Mouse (Mus musculus): ENCODE measurements around the gene H2-DMb2. TPM values are rescaled to one million over a fixed set of nuclear protein-coding genes. Genes with fewer than 3 reads are reported as not detected.
"Not testable (repeated sequence)": the region's sequence is repeated elsewhere in the genome, so short reads cannot be mapped to it uniquely, and the experiment has no call there.

Gene H2-DMb2
- total RNA-seq, 1 experiment from 2014 or later = 3.3 TPM

DNA sequence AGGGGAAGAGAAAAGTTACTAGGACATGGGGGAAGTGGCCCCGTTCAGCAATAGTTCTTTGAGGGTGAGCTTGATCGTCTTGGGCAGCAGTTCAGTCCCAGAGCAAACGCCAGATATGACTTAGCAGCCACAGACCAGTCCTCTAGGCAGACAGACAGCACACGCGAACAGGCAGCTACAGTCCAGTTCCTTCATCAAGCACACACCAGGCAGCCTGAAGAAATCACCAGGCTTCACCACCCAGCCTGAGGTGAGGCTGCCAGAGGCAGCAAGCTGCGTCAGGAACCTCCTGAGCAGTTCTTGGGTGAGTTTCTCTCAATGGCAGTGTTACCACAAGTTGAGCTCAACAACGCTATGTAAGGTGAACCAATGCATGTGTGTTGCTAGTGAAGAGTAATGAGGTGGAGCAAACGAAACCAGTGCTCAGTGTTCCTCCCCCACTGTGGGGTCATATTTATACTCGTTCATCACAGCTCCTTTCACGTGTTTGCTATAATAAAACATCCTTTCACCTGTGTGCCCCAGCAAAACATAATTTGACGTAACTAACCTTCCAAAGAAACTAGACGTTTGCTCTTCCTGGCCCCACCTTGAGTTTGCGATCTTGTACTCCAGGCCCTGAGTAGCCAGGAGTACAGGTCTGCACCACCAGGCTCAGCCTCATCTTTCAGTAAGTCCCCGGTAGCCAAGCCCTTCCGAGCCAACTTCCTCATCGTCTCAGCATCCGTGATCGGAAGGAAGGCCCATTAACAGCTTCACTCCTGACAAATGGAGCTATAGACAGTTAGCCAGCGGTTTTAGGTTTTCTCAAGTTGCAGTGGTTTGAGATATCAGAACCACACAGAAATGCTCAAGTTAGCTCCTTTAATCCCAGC, 12.8 kb upstream of the H2-DMb2 start:
- no peak for ATAC-seq (replicated peaks; ENCODE audit: low read depth, poor library complexity, severe bottlenecking)

DNA sequence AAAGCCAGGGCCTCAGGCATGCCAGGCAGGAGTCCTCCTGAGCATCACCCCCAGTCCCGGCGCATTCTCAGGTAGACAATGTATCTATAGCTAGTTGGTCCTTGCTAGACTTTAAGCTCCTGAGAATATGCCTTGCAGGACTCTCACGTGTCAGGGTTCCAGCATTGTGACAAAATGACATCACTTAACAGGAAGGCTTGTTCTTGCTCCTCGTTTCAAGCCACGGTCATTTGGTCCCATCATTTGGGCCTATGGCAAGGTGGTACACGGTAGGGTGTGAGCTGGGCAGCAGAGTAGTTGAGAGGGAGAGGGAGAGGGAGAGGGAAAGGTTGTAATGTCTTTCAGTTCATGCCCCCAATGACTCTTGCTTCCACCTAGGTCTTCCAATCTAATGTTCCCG, 11.2 kb upstream of the H2-DMb2 start:
- ATAC-seq (replicated peaks; ENCODE audit: low read depth, poor library complexity, severe bottlenecking) = no peak

DNA sequence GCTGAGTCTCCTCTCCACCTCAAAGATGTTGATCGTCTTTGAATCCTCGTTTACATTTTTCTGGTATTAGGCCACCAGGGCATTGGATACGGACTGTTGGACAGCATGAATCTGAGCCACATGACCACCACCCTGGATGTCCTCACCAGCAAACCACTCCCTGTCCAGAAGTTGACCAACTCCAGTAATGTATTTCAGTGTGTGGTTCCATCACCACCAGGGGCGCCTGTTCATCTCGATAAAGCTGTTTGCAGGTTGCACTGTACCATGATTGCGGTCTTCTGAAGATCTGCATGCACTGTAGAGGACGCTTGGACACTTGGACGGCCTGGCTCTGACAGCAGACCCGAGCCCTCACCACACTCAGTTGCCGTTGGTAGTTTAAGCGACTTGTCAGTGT, 9.8 kb upstream of the H2-DMb2 start:
- no peak for ATAC-seq (replicated peaks; ENCODE audit: low read depth, poor library complexity, severe bottlenecking)

DNA sequence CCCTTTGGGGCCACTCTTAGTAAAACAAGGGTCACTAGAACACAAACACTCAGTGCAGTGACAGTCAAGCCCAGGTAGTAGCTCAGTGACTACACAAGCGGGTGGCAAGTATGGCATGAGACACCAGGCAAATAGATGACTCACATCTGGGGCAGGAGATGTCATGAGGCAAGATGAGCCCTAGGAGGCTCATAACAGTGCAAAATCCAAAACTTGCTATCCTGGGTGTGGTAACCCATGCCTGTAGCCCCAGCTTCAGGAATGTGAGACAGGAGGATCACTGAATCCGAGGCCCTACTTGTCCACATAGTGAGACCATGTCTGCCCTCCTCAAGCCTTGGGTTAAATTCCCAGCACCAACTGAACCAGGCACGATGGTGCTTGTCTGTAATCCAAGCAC, 8.7 kb upstream of the H2-DMb2 start:
- ATAC-seq (replicated peaks; ENCODE audit: low read depth, poor library complexity, severe bottlenecking) = no peak

DNA sequence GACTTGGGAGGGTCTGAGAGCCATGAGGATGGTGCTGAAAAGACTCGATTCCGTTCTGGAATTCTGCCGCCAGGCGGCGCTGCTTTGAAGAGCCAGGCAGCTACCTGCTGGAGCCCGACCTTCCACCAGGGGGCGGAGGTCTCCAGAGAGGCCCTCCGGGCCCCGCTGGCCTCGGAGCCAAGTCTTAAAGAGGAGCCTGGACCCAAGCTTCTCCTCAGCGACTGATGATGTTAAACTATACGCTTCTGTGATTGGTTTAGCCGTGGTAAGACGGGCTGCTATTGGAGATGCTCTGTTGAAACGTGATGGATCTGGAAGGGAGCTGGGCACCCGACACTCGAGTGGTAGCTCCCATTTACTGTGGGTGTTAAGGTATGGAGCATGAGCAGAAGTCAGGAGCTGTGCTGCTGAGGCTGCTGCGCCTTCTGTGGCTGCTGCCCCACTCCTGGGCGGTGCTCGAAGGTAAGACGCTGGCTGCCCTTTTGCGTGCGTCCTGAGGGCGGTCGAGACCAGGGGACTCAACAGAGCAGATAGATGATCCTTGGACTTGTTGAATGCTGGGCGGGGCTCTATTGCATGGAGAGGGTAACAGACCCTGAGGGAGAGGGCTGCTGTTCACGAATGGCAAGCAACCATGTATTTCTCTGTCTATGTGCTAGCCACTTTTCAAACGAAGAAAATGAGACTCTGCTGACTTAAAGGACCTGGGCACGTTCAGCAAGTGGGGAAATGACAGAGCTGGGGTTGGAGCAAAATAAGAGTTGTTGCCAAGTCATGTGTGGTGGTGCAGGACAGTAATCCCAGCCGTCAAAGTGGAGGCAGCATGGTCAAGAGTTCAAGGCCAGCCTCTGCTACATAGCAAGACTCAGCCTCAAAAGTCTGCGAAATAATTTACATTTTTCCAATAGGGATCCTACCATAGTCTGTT, 7.5 kb upstream of the H2-DMb2 start:
- ATAC-seq (replicated peaks; ENCODE audit: low read depth, poor library complexity, severe bottlenecking) = peak; percentile 98

DNA sequence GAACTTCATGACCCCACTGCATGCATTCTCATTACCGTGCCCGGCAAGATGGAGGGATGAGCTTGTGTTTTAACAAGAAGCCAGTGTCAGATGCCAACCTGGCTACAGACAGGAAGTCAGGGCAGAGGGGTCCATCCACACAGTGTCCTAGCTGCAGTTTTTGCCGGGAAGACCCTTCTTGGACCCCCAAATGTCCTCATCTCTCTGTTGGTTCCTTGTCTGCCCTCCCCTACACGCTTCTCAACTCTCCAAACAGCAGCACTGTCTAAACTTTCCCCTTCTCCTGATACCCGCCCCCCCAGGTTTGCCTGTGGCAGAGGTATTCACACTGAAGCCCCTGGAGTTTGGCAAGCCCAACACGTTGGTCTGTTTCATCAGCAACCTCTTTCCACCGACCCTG, 5.5 kb upstream of the H2-DMb2 start:
- ATAC-seq (replicated peaks; ENCODE audit: low read depth, poor library complexity, severe bottlenecking) = no peak

DNA sequence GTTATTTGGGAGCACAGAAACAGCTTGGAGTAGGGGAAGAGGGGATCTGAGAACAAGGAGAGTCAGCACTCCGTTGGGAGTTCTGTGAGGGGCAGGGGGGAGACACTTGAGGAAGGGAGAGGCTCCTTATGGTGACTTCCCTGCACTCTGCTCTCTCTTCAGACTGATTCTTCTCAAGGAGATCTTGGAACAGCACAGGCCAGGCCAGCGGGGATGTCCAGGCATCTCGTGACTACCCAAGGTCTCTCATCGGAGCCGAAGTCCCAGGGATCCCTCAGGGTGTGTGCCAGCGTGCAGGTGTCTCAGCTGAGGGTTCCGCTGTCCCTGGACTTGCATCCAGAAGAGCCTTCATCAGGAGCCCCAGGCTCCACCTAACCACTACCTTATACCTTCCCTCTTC, 4.5 kb upstream of the H2-DMb2 start:
- no peak for ATAC-seq (replicated peaks; ENCODE audit: low read depth, poor library complexity, severe bottlenecking)

DNA sequence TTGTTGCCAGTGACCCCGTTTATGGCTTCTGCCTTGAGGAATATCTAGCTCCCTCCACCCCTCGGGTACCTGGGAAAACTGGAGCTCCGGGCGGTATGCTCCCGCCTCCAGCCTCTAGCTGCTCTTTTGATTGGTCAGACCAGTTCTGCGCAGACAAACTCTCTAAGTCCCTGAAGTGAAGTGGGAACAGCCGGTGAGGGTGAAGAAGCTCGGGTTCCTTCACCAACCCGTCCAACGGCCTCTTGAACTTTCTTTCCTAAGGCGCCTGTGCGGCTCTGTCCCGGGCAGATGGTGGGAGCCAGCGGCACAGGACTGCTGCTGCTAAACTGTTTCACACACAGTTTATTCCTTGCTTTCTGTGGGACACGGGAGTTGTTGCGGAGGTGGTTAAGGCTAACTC, 3.7 kb upstream of the H2-DMb2 start:
- no peak for ATAC-seq (replicated peaks; ENCODE audit: low read depth, poor library complexity, severe bottlenecking)

DNA sequence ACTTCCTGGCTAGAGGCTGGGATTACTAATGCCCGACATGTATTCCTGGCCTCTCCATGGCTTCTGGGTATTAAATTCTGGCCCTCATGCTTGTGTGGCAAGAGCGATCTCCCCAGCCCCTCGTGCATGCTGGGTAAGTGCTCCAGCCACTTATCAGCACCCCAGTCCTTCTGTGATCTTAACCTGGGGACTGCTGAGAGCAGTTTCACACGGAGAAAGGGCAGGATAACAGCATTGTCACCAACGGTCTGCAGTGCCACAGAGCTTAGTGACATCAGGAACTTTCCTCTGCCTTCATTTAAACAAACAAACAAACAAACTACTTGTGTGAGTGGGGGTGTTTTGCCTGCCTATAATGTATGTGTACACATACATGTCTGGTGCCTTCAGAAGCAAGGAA, 2.9 kb upstream of the H2-DMb2 start:
- no peak for ATAC-seq (replicated peaks; ENCODE audit: low read depth, poor library complexity, severe bottlenecking)

DNA sequence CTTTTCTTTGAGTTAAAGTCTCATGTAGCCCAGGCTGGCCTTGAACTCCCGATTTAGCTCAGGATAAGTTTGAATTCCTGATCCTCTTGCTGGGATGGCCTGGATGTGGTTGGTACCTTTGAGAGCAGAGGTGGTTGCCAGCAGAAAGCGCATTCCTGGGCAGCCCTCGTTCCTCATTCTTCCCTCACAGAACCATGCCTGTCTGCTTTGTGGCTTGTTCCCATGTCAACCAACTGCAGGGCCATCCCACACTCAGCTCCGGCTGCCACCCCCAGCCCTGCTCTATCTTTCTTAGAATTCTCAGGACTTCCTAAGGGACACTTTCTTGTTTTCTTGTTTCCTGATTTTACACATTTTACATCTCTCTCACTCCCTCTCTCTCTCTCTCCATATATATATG, 1.7 kb upstream of the H2-DMb2 start:
- ATAC-seq (replicated peaks; ENCODE audit: low read depth, poor library complexity, severe bottlenecking) = 0 out of 2 replicates have a peak, but pooled peaks have one; percentile 17

DNA sequence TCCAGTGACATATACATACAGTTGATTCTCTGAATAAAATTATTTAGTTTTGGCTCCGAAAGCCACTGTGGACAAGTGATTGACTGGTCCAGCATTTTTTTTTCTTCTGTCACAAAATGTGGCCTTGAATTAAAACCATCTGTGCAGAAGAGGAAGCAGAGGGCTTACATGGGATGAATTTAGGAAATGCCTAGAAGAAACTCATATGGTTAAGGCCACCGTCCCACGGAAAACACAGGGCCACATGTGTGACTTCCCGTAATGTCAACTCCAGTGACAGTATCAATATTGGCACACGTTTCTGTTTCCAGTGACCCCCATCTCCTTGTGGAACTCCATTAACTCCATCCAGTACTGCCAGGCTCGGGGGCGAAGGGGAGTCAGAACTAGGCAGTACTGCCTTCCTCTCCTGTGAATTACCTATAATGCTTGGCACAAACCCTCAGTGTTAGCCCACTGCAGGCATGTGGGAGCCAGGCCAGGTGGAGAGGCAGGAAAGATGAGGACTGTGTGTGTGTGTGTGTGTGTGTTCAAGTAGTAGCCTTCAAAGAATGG, 574 bp upstream of the H2-DMb2 start:
- ATAC-seq (replicated peaks; ENCODE audit: low read depth, poor library complexity, severe bottlenecking) = peak; percentile 42

DNA sequence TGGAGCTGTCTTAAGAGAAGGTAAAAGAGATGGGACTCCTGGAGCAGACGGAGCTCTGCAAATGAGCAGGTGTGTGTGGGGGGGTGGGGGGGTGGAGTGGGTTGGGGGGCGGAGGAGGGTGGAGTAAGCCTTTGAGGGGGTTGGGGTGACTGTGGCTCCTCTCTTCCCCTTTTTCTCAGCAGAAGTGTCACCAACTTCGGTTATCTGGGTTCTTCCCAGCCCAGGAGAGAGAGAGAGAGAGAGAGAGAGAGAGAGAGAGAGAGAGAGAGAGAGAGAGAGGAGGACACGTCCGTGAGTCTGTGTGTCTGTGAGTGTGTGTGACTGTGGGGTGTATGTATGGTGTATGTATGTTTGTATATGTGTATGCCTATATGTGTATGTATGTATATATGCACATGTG, 354 bp downstream of the H2-DMb2 start:
- peak; percentile 20 for ATAC-seq (replicated peaks; ENCODE audit: low read depth, poor library complexity, severe bottlenecking)

DNA sequence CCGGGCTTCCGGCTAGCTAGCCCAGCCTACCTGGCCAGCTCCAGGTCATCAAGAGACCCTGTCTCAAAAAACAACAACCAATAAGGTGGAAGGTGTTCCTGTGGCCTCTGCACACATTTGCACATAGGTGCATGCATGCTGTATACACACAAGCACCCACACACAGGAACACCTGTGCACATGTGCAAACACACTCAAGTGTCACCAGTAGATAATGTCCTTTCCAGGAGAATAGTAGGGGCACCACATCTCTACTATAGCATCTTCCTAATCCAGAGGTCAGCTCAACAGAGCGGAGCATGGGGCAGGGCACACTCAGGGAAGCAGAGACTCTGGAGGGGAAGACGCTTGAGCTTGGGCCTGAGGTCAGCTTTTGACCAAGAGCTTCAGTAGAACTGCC, 1.1 kb downstream of the H2-DMb2 start:
- not testable (repeated sequence) for ATAC-seq (replicated peaks; ENCODE audit: low read depth, poor library complexity, severe bottlenecking)

DNA sequence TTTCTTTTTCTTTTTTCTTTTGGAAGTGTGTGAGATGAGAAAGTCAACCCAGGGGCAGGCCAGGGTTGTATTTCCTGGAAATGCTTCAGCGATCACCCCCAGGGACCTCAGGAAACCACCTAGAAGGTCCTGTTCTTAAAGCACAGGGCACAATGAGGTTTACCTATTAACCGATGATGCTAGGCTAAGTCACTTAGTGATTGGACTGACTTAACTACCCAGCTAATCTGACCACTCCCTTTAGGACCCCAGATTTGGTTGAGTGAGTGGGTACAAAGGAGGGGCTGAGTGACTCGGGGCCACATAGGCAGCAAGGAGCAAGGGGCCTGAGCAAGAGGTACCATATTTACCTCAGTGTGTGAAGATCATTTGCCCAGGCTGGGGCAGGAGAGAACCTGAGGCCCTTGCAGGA, 1.9 kb downstream of the H2-DMb2 start:
- no peak for ATAC-seq (replicated peaks; ENCODE audit: low read depth, poor library complexity, severe bottlenecking)

DNA sequence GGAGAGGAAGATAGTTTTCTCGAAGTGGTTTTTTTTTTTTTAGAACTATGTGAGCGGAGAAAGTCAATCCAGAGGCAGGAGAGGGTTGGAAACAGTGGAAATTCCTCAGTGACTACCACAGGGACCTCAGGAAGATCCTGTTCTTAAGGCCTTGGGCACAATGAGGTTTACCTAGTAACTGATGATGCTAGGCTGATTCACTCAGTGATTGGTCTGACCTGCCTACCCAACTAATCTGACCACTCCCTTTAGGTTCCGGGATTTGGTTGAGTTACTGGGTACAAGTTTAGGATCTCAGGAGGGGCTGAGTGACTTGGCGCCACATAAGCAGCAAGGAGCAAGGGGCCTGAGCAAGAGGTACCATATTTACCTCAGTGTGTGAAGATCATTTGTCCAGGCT, 9.8 kb downstream of the H2-DMb2 start, which contains the start of gene H2-DMb1:
TSS of gene H2-DMb1 (plus strand) at position 150 of the 400 bp plus-strand sequence.
- ATAC-seq (replicated peaks; ENCODE audit: low read depth, poor library complexity, severe bottlenecking) = peak; percentile 85

DNA sequence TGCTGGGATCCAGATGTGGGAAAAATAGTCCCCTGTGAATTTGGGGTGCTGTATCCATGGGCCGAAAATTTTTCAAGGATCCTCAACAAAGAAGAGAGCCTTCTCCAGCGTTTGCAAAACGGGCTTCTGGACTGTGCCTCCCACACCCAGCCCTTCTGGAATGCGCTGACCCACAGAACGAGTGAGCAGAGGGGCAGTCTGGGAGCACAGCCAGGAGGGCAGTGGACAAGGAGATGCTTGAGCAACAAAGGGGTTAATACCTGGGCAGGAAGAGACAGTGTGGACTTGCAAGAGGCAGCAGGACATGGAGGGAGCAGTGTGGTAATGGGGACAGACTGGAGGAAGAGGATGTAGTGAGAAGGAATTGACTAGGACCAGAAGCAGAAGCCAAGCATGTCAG, 12.4 kb downstream of the H2-DMb2 start:
- no peak for ATAC-seq (replicated peaks; ENCODE audit: low read depth, poor library complexity, severe bottlenecking)

DNA sequence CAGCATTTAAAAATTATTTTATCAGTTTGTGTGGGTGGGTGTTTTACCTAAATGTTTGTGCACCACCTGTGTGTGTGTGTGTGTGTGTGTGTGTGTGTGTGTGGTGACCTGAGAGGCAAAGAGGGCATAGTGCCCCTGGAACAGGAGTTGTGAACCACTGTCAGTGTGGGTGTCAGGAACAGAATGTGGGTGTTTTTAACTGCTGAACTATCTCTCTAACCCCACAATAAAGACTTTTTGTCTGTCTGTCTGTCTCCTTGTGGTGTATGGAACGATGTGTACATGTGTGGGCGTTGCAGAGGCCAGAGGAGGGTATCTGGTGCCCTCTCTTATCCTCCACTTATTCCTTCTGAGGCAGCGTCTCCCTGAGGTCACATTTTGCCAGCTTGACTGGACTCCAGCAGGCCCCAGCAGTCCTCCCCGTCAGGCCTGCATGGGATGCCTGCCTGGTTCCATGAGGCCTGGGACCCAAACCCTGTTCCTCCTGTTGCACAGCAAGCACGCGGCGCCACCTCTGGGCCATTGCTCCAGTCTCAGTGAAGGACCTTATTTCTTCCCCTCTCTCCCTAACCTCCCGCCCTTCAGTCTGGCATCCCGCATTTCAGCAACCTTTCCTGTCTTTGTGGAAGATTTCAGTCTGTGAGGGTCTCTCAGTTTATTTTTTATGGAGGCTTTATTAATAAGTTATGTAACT, 21.2 kb downstream of the H2-DMb2 start:
- ATAC-seq (replicated peaks; ENCODE audit: low read depth, poor library complexity, severe bottlenecking) = peak; percentile 46; the same call in 1 of the 2 replicates

DNA sequence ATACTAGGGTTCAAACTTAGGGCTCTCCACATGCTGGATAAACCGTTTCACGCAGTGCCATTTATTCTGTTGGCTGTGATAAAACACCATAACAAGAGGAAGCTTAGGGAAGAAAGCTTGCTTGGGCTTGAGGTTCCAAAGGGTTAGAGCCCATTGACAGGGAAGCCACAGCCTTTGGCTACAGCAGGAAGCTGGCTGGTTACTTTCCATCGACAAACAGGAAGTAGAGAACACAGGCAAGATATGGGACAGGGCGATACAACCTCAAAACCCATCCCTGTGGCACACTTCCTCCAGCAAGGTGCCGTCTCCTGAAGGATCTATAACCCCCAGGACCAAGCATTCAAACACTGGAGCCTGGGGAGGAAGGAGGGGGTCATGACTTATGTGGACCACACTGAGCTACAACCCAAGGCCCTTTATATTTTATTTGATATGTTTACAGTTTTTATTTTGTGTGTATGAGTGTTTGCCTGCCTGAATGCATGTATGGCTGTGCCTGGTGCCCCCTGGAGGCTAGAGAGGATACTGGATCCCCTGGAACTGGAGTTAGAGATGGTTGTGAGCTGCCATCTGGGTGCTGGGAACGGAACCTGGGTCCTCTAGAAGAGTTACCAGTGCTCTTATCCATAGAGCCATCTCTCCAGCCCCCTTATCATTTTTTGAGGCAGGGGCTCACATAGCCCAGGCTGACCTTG, 22.1 kb downstream of the H2-DMb2 start:
- ATAC-seq (replicated peaks; ENCODE audit: low read depth, poor library complexity, severe bottlenecking) = peak; percentile 71

DNA sequence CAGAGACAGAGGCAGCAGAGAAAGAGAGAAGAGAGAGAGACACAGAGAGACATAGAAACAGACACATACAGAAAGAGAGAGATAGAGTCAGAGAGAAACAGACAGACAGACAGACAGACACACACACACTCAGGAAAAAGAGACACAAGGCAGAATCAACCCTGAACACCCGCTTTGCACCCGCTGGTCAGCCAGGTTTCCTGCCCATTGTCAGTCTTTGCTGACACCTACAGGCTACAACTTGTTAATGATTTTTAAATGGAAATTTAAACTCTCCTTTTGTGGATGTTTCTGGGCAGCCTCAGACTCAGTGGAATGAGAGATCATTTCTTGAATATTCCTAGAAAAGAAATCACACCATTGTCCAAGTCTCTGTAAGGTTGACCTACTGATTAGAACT, 26.2 kb downstream of the H2-DMb2 start:
- peak; percentile 40 for ATAC-seq (replicated peaks; ENCODE audit: low read depth, poor library complexity, severe bottlenecking)

Measured in common myeloid progenitor, adult 5-6 weeks (primary cell).